Mouse (Mus musculus) limb, embryonic 12.5 days (tissue): ENCODE data around the gene Nrd1. TPM values are rescaled to one million over a fixed set of nuclear protein-coding genes. Genes with fewer than 3 reads are reported as not detected.

ENCODE experiments used
- ATAC-seq: fragments of 200-750 bp; cut with Nextera tagmentation; 2 replicates; pipeline ENCODE4 v1.8.0; 2017; ENCODE audit warnings: low read depth, moderate TSS enrichment; ENCODE audit not compliant: insufficient number of reproducible peaks, insufficient read depth, low FRiP score, low TSS enrichment
- H3K27ac ChIP-seq: fragments of 300-500 bp; sonication (generic); 2 replicates; pipeline ENCODE4 v1.5.1; 2016; ENCODE audit warnings: mild to moderate bottlenecking, moderate library complexity
- H3K27me3 ChIP-seq: fragments of 300-500 bp; sonication (generic); 2 replicates; pipeline ENCODE4 v1.6.1; 2016; ENCODE audit warnings: mild to moderate bottlenecking, moderate library complexity
- H3K36me3 ChIP-seq: fragments of 300-500 bp; sonication (generic); 2 replicates; pipeline ENCODE4 v1.6.1; 2016; ENCODE audit warnings: mild to moderate bottlenecking, moderate library complexity
- H3K4me1 ChIP-seq: fragments of 300-500 bp; sonication (generic); replicated peaks from 2 replicates; pipeline ENCODE4 v1.6.1; 2016
- H3K4me2 ChIP-seq: fragments of 300-500 bp; sonication (generic); 2 replicates; pipeline ENCODE4 v1.6.1; 2016; ENCODE audit warnings: mild to moderate bottlenecking, moderate library complexity
- H3K4me3 ChIP-seq: fragments of 300-500 bp; sonication (generic); replicated peaks from 2 replicates; pipeline ENCODE4 v1.5.1; 2016; ENCODE audit warnings: mild to moderate bottlenecking
- H3K9ac ChIP-seq: fragments of 300-500 bp; sonication (generic); replicated peaks from 2 replicates; pipeline ENCODE4 v1.6.1; 2016; ENCODE audit warnings: mild to moderate bottlenecking, moderate library complexity
- H3K9me3 ChIP-seq: fragments of 300-500 bp; sonication (generic); 2 replicates; pipeline ENCODE4 v1.6.1; 2016; ENCODE audit warnings: mild to moderate bottlenecking, moderate library complexity
- WGBS: fragments of 180-500 bp; shearing (Covaris S2); methylation state at CpG from one replicate; pipeline ENCODE4 v1.1.7; 2016; 5-methylcytosine and 5-hydroxymethylcytosine counted together
- microRNA counts: library from miRNA; unstranded; fragments of <30 nt; microRNA quantifications from one replicate; lab custom pipeline; 2017
- microRNA-seq: library from miRNA; unstranded; fragments of <30 nt; microRNA quantifications from one replicate; pipeline ENCODE4, GENCODE M21; 2017
- polyA plus RNA-seq: library from polyadenylated mRNA; unstranded; fragments of >200 nt; fragmentation: Nextera tagmentation; extraction: Ambion mirVana; gene quantifications from 2 replicates; pipeline ENCODE4 v1.2.1, GENCODE M21; 2016

Nrd1 gene
- polyA plus RNA-seq, 1 experiment from 2014 or later, result 84.5 TPM

DNA sequence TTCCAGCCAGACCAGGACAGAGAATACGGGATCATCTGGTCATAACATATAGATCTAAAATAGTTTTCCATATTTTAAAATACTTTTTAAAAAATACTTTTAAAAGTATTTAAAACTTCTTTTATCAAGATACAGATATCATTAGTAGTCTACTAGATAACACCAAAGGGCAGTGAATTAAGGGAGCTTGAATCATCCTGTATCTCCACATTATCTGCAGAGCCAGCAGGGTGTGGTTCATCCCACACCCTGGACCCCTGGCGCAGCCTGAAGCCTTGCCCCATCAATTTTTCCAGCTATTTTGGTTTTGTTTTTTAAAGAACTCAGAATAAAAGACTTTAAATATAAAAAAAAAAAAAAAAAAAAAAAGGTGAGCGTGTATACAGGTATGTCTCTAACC lies 98.4 kb downstream of the Nrd1 start:
- Histone ChIP-seq H3K9ac (no peak overlapping the region), H3K4me3 (no peak overlapping the region), H3K4me1 (no peaks in the 10 kb centered on the region), H3K9me3 (no peaks in the 10 kb centered on the region), H3K27me3 (no peaks in the 10 kb centered on the region), H3K36me3 (peaks cover 12% of the 10 kb centered on the region), H3K27ac (no peak overlapping the region), H3K4me2 (no peak overlapping the region)
- no peak for ATAC-seq
- WGBS, result 90% methylated on average over 3 of the region's 3 CpGs

- H3K9ac ChIP-seq, result no peak overlapping the region
- no peak overlapping the region for H3K4me2 ChIP-seq
- H3K27me3 ChIP-seq, result no peaks in the 10 kb centered on the region
- H3K4me3 ChIP-seq, result no peak overlapping the region
- ATAC-seq, result no peak
- H3K27ac ChIP-seq, result no peak overlapping the region
- H3K36me3 ChIP-seq, result peaks cover 12% of the 10 kb centered on the region
- H3K9me3 ChIP-seq, result no peaks in the 10 kb centered on the region
- no peaks in the 10 kb centered on the region for H3K4me1 ChIP-seq
- WGBS, result 89% methylated on average over 5 of the region's 5 CpGs
These were observed 102.1 kb downstream of the Nrd1 start for GRCm38 (mm10) chr4:109102574-109102973.

DNA sequence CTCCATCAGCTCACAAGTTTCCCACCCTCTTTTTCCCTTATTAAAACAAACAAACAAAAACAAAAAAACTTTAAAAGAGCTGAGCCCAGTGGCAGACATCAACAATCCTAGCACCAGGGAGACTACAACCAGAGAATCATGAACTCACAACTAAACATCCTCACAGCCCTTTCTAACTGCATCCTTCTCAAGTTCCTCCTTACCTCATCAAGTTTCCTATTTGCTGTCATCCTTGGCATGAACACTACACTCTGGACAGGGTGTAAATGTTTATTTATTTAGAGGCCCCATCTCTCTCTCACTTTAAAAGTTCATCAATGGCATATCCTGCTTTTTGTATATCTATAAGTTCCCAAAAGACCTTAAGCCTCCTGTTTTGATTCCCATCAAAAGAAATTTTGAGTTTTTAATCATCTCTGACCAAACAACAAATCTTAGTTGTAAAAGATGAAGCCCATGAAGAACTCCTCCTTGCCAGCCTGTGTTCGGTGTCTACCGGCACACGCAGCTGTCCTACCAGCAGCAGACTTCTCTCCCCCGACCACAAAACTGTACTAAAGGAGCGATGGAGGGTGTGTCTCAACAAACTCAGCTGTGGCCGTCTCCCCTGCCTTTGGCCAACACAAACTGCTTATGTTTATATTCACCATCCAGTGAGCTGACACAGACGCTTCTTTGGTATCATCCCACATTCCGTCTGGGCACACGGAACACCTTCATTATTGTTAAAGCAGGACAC lies 102.9 kb downstream of the Nrd1 start:
- no peak overlapping the region for H3K9ac ChIP-seq
- peaks cover 12% of the 10 kb centered on the region for H3K36me3 ChIP-seq
- no peaks in the 10 kb centered on the region for H3K4me1 ChIP-seq
- no peak overlapping the region for H3K4me2 ChIP-seq
- WGBS, result 86% methylated on average over 9 of the region's 9 CpGs
- H3K27ac ChIP-seq, result no peak overlapping the region
- no peak overlapping the region for H3K4me3 ChIP-seq
- no peaks in the 10 kb centered on the region for H3K9me3 ChIP-seq
- ATAC-seq, result no peak
- H3K27me3 ChIP-seq, result no peaks in the 10 kb centered on the region

DNA sequence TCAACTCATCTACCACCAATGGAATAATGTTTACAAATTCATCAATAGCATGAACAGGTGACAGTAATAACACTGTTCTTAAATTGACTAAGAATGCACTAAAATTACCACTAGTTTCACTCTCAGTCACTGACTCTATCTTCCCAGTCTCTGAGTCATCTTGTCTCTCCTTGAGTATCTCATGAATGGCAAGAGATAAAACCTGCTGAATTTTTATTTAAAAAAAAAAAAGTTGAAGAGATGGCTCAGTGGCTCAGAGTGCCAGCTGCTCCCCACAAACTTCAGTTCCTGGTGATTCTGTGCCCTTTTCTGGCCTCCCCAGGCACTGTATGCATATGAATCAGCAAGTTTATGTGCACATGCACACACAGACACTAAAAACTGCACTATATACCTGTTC lies 104.8 kb downstream of the Nrd1 start:
- Histone ChIP-seq H3K4me3 (no peak overlapping the region), H3K36me3 (peaks cover 6% of the 10 kb centered on the region), H3K4me2 (no peak overlapping the region), H3K9ac (no peak overlapping the region), H3K4me1 (no peaks in the 10 kb centered on the region), H3K27ac (no peak overlapping the region), H3K27me3 (no peaks in the 10 kb centered on the region), H3K9me3 (no peaks in the 10 kb centered on the region)
- ATAC-seq, result no peak

GRCm38 (mm10) chr4:109106034-109106433 lies 105.6 kb downstream of the Nrd1 start:
- Histone ChIP-seq H3K4me3 (no peak overlapping the region), H3K36me3 (peaks cover 3% of the 10 kb centered on the region; the same call in 1 of the 2 replicates), H3K9ac (no peak overlapping the region), H3K9me3 (no peaks in the 10 kb centered on the region), H3K4me2 (no peak overlapping the region), H3K27ac (no peak overlapping the region), H3K27me3 (no peaks in the 10 kb centered on the region), H3K4me1 (no peaks in the 10 kb centered on the region)
- 89% methylated on average over 3 of the region's 3 CpGs for WGBS
- ATAC-seq, result no peak

- H3K27me3 ChIP-seq, result no peaks in the 10 kb centered on the region
- no peak overlapping the region for H3K4me2 ChIP-seq
- H3K9me3 ChIP-seq, result no peaks in the 10 kb centered on the region
- no peaks in the 10 kb centered on the region for H3K4me1 ChIP-seq
- no peak overlapping the region for H3K4me3 ChIP-seq
- no peak overlapping the region for H3K27ac ChIP-seq
- no peak for ATAC-seq
- 0 out of 2 replicates have a peak, but pooled peaks cover under 1% of the 10 kb centered on the region for H3K36me3 ChIP-seq
- no peak overlapping the region for H3K9ac ChIP-seq
These were observed 106.1 kb downstream of the Nrd1 start for GRCm38 (mm10) chr4:109106594-109106993.

DNA sequence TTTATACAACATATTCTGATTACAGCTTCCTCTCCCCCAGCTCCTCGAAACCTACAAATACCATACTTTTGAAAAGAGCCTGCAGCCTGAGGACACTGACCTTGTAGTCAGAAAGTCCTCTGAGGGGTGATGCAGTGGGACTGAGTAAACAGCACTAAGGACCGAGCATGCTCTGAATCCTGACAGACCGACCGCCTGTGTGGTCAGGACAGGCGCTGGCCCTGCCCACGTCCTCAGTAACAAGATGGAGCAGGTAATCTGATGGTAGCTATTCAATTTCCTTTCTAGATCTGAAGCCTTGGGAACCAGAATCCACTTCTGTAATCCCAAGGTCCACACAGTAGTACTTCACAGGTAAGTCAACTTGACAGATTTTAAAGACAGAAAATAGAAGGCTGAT lies 108.6 kb downstream of the Nrd1 start:
- WGBS, result 83% methylated on average over 6 of the region's 6 CpGs
- Histone ChIP-seq H3K9me3 (no peaks in the 10 kb centered on the region), H3K4me3 (no peak overlapping the region), H3K4me2 (no peak overlapping the region), H3K27ac (no peak overlapping the region), H3K9ac (no peak overlapping the region), H3K4me1 (no peaks in the 10 kb centered on the region), H3K36me3 (no peaks in the 10 kb centered on the region), H3K27me3 (no peaks in the 10 kb centered on the region)
- ATAC-seq, result no peak

- Histone ChIP-seq H3K9me3 (no peaks in the 10 kb centered on the region), H3K27ac (no peak overlapping the region), H3K9ac (no peak overlapping the region), H3K4me2 (no peak overlapping the region), H3K27me3 (no peaks in the 10 kb centered on the region), H3K4me3 (no peak overlapping the region), H3K36me3 (no peaks in the 10 kb centered on the region), H3K4me1 (no peaks in the 10 kb centered on the region)
- WGBS, result 90% methylated on average over 10 of the region's 10 CpGs
- no peak for ATAC-seq
These were observed 109.2 kb downstream of the Nrd1 start for GRCm38 (mm10) chr4:109109686-109110085.

DNA sequence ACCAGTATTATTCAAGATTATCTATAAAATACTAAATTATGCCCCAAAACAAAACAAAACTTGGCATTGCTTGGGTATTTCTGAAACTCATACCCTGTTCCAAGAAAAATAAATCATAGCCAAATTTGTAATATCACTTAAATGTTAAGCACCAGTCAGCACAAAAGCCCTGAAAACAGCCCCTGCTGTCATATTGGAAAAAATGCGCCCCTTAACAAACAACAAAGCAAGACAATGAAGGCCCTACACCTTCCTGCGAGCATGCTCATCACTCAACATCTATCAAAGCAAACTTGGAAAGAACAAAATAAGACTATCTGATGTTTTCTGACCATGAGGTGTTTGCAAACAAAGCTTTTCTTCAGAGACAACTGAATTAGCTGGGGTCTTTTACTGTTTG lies 110.5 kb downstream of the Nrd1 start:
- Histone ChIP-seq H3K9me3 (no peaks in the 10 kb centered on the region), H3K4me1 (peaks cover 6% of the 10 kb centered on the region; the same call in 1 of the 2 replicates), H3K4me3 (no peak overlapping the region), H3K27me3 (no peaks in the 10 kb centered on the region), H3K36me3 (no peaks in the 10 kb centered on the region), H3K9ac (no peak overlapping the region), H3K4me2 (no peak overlapping the region), H3K27ac (no peak overlapping the region)
- WGBS, result 93% methylated on average over 2 of the region's 2 CpGs
- ATAC-seq, result no peak

MicroRNAs within 50 kb of the gene (microRNA counts, 519-probe panel; counts per million panel counts)
- not detected for microRNA mmu-miR-761 (lab: Ali Mortazavi, UCI)

Small RNA genes within 50 kb of the gene (microRNA-seq; reads per million reads assigned to microRNA genes)
- gene Mir761, result not detected

Other genes starting within 250 kb of the Nrd1 start
- gene Zfyve9, start 219.9 kb upstream of the Nrd1 start, polyA plus RNA-seq, result 6.9 and 7.0 TPM in 2 replicates
- gene Btf3l4, start 167.0 kb upstream of the Nrd1 start, polyA plus RNA-seq, result 247 and 250 TPM in 2 replicates
- gene Txndc12, start 166.1 kb upstream of the Nrd1 start, polyA plus RNA-seq, result 111 and 115 TPM in 2 replicates
- gene Kti12, start 152.9 kb upstream of the Nrd1 start, polyA plus RNA-seq, result 53.4 and 54.7 TPM in 2 replicates
- gene A730015C16Rik, start 152.0 kb upstream of the Nrd1 start, polyA plus RNA-seq, result 2.0 and 2.2 TPM in 2 replicates
- 15.6 and 17.5 TPM in 2 replicates for gene Rab3b, start 121.6 kb upstream of the Nrd1 start, polyA plus RNA-seq
- 78.7 and 82.4 TPM in 2 replicates for gene Osbpl9, start 201.6 kb downstream of the Nrd1 start, polyA plus RNA-seq
- not detected in 2 replicates for gene Calr4, start 233.8 kb downstream of the Nrd1 start, polyA plus RNA-seq